Mouse (Mus musculus): Measurements from ENCODE around the gene Ap1ar. TPM values are rescaled to one million over a fixed set of nuclear protein-coding genes. Genes with fewer than 3 reads are reported as not detected.

The Ap1ar gene
- polyA plus RNA-seq, 1 experiment: 50.8 TPM

DNA sequence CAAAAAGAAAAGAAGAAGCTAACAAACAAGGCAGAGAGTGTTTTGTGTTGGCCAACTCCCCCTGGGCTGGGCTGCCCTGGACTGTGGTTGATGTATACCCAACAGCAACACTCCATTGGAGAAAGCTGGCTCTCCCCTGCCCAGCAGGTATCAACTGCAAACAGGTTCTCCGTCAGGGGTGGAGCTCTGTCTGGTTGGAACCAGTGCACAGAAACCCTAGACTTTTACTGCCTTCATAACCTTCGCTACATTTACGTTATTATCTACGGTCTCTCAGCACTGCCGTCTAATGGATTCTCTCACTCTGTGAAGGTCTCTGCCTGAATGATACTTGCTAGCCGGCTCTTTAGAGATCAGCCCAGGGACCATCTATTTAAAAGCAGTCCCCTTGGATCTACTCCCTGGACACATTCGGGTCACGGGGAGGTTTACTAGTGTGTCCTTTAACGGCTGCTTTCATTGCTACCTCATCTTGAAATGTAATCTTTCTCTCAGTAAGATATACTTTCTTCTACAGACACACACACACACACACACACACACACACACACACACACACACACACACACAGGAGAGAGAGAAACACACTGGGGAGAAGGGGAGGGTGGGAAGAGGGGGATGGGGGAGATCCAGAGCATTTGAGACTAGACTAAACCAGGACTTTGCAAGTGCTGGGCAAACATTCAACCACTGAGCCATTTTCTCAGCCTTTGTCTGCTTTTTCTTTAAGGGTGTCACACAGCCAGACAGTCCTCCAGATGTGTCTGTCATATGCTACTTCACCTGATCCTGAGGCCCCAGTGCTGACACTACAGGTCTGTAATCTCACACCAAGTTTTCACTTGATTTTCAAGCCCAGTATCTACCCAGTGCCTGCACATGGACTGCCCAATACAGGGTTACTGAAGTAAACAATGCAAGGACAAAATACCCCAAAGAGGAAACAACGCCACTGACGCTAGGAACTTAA is 18.3 kb downstream of the Ap1ar start:
- H3K4me1 ChIP-seq (ENCODE audit: control insufficient read depth, insufficient read depth, low read length): no peaks in the 10 kb centered on the region; the same call in 1 of the 2 replicates

DNA sequence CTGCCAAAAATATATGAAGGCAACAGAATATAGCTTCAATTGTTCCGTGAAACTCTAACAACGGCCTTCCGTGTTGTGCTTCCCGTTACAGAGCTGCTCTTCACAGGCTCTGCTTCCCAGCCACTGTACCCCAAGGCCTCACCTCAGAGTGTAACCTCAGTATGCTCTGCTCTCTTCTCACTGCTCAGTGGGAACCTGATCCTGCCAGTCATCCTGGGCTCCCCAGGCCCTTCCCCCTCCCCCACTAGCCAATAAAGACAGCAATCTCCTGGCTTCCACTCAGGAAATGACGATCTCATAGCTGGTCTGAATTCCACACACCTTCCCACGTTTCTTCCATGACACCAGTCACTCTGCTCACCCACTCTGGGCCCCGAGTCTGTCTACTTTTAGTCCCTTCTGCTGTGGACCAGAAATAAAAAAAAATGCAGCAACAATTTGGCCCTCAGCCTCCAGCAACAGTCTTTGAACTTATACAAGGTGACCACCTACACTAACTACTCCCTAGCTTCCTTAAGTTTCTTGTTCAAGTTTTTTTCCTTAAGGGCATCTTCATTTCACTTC is 20.1 kb downstream of the Ap1ar start:
- no peak for TF ChIP-seq POLR2A (IDR thresholded peaks at IDR 0.05; ENCODE audit: borderline replicate concordance, control insufficient read depth, low read depth, low read length)
- TF ChIP-seq CTCF (IDR thresholded peaks at IDR 0.05; ENCODE audit: control insufficient read depth, insufficient read depth, low read length): no peak
- 85% methylated on average over 7 of the region's 7 CpGs for WGBS
- H3K4me3 ChIP-seq (replicated peaks; ENCODE audit: control insufficient read depth, low read depth, low read length): no peak overlapping the region

More for the DNA sequence above, 18.3 kb downstream of the Ap1ar start:
- 81% methylated on average over 11 of the region's 11 CpGs for WGBS
- no peak overlapping the region for H3K27ac ChIP-seq (ENCODE audit: control insufficient read depth, insufficient read depth, low read depth, low read length, poor library complexity)
- no peak overlapping the region for H3K4me3 ChIP-seq (replicated peaks; ENCODE audit: control insufficient read depth, low read depth, low read length)
- TF ChIP-seq CTCF (IDR thresholded peaks at IDR 0.05; ENCODE audit: control insufficient read depth, insufficient read depth, low read length) (no peak), POLR2A (IDR thresholded peaks at IDR 0.05; ENCODE audit: borderline replicate concordance, control insufficient read depth, low read depth, low read length) (no peak)

GRCm38 (mm10) chr3:127809103-127809502 is 28.2 kb downstream of the Ap1ar start:
- H3K4me3 ChIP-seq (replicated peaks; ENCODE audit: control insufficient read depth, low read depth, low read length): no peak overlapping the region
- TF ChIP-seq POLR2A (IDR thresholded peaks at IDR 0.05; ENCODE audit: borderline replicate concordance, control insufficient read depth, low read depth, low read length): no peak
- TF ChIP-seq CTCF (IDR thresholded peaks at IDR 0.05; ENCODE audit: control insufficient read depth, insufficient read depth, low read length): no peak
- no peak overlapping the region for H3K27ac ChIP-seq (ENCODE audit: control insufficient read depth, insufficient read depth, low read depth, low read length, poor library complexity)
- 87% methylated on average over 7 of the region's 7 CpGs for WGBS
- H3K4me1 ChIP-seq (ENCODE audit: control insufficient read depth, insufficient read depth, low read length): no peaks in the 10 kb centered on the region

More for the DNA sequence above, 20.1 kb downstream of the Ap1ar start:
- H3K27ac ChIP-seq (ENCODE audit: control insufficient read depth, insufficient read depth, low read depth, low read length, poor library complexity): no peak overlapping the region
- no peaks in the 10 kb centered on the region; the same call in 1 of the 2 replicates for H3K4me1 ChIP-seq (ENCODE audit: control insufficient read depth, insufficient read depth, low read length)

- Histone ChIP-seq H3K27ac (ENCODE audit: control insufficient read depth, insufficient read depth, low read depth, low read length, poor library complexity) (no peak overlapping the region), H3K4me3 (replicated peaks; ENCODE audit: control insufficient read depth, low read depth, low read length) (no peak overlapping the region), H3K4me1 (ENCODE audit: control insufficient read depth, insufficient read depth, low read length) (no peaks in the 10 kb centered on the region)
- no peak for TF ChIP-seq CTCF (IDR thresholded peaks at IDR 0.05; ENCODE audit: control insufficient read depth, insufficient read depth, low read length)
- no peak for TF ChIP-seq POLR2A (IDR thresholded peaks at IDR 0.05; ENCODE audit: borderline replicate concordance, control insufficient read depth, low read depth, low read length)
- WGBS: 95% methylated on average over 5 of the region's 5 CpGs
These were observed 29.5 kb downstream of the Ap1ar start for GRCm38 (mm10) chr3:127807846-127808245.

- no peak overlapping the region for H3K4me3 ChIP-seq (replicated peaks; ENCODE audit: control insufficient read depth, low read depth, low read length)
- WGBS: 89% methylated on average over 6 of the region's 6 CpGs
- H3K27ac ChIP-seq (ENCODE audit: control insufficient read depth, insufficient read depth, low read depth, low read length, poor library complexity): no peak overlapping the region
- H3K4me1 ChIP-seq (ENCODE audit: control insufficient read depth, insufficient read depth, low read length): no peaks in the 10 kb centered on the region
- TF ChIP-seq CTCF (IDR thresholded peaks at IDR 0.05; ENCODE audit: control insufficient read depth, insufficient read depth, low read length): no peak
- TF ChIP-seq POLR2A (IDR thresholded peaks at IDR 0.05; ENCODE audit: borderline replicate concordance, control insufficient read depth, low read depth, low read length): no peak
These were observed 31.3 kb downstream of the Ap1ar start for GRCm38 (mm10) chr3:127805991-127806390.

GRCm38 (mm10) chr3:127805071-127805470 is 32.3 kb downstream of the Ap1ar start:
- TF ChIP-seq POLR2A (IDR thresholded peaks at IDR 0.05; ENCODE audit: borderline replicate concordance, control insufficient read depth, low read depth, low read length) (no peak), CTCF (IDR thresholded peaks at IDR 0.05; ENCODE audit: control insufficient read depth, insufficient read depth, low read length) (no peak)
- WGBS: 90% methylated on average over 12 of the region's 12 CpGs
- Histone ChIP-seq H3K4me3 (replicated peaks; ENCODE audit: control insufficient read depth, low read depth, low read length) (no peak overlapping the region), H3K27ac (ENCODE audit: control insufficient read depth, insufficient read depth, low read depth, low read length, poor library complexity) (no peak overlapping the region), H3K4me1 (ENCODE audit: control insufficient read depth, insufficient read depth, low read length) (no peaks in the 10 kb centered on the region)

GRCm38 (mm10) chr3:127804439-127804838 is 32.9 kb downstream of the Ap1ar start:
- 56% methylated on average over 4 of the region's 4 CpGs for WGBS
- TF ChIP-seq POLR2A (IDR thresholded peaks at IDR 0.05; ENCODE audit: borderline replicate concordance, control insufficient read depth, low read depth, low read length) (no peak), CTCF (IDR thresholded peaks at IDR 0.05; ENCODE audit: control insufficient read depth, insufficient read depth, low read length) (no peak)
- H3K4me1 ChIP-seq (ENCODE audit: control insufficient read depth, insufficient read depth, low read length): no peaks in the 10 kb centered on the region
- no peak overlapping the region for H3K4me3 ChIP-seq (replicated peaks; ENCODE audit: control insufficient read depth, low read depth, low read length)
- H3K27ac ChIP-seq (ENCODE audit: control insufficient read depth, insufficient read depth, low read depth, low read length, poor library complexity): no peak overlapping the region

GRCm38 (mm10) chr3:127802814-127803213 is 34.5 kb downstream of the Ap1ar start:
- peak overlapping the region; percentile 7 for H3K4me3 ChIP-seq (replicated peaks; ENCODE audit: control insufficient read depth, low read depth, low read length)
- no peak overlapping the region for H3K27ac ChIP-seq (ENCODE audit: control insufficient read depth, insufficient read depth, low read depth, low read length, poor library complexity)
- H3K4me1 ChIP-seq (ENCODE audit: control insufficient read depth, insufficient read depth, low read length): no peaks in the 10 kb centered on the region
- TF ChIP-seq POLR2A (IDR thresholded peaks at IDR 0.05; ENCODE audit: borderline replicate concordance, control insufficient read depth, low read depth, low read length) (no peak), CTCF (IDR thresholded peaks at IDR 0.05; ENCODE audit: control insufficient read depth, insufficient read depth, low read length) (no peak)
- 40% methylated on average over 8 of the region's 8 CpGs for WGBS

All from bone marrow, adult 2 months (tissue).